Mouse (Mus musculus) kidney, embryonic 15.5 days (tissue): ENCODE data around the gene Serpina1b. TPM values are rescaled to one million over a fixed set of nuclear protein-coding genes. Genes with fewer than 3 reads are reported as not detected.
"Not testable (repeated sequence)": the region's sequence is repeated elsewhere in the genome, so short reads cannot be mapped to it uniquely, and the experiment has no call there.

ENCODE experiments used
- ATAC-seq: fragments of 200-750 bp; cut with Nextera tagmentation; replicated peaks from 2 replicates; pipeline ENCODE4 v1.8.0; 2017; ENCODE audit warnings: moderate TSS enrichment; ENCODE audit not compliant: low FRiP score
- H3K27ac ChIP-seq: fragments of 300-500 bp; sonication (generic); 2 replicates; pipeline ENCODE4 v1.5.1; 2015; ENCODE audit warnings: mild to moderate bottlenecking, inconsistent platforms
- H3K27me3 ChIP-seq: fragments of 300-500 bp; sonication (generic); 2 replicates; pipeline ENCODE4 v1.6.1; 2015; ENCODE audit warnings: inconsistent platforms
- H3K36me3 ChIP-seq: fragments of 300-500 bp; sonication (generic); 2 replicates; pipeline ENCODE4 v1.6.1; 2015; ENCODE audit warnings: inconsistent platforms
- H3K4me1 ChIP-seq: fragments of 300-500 bp; sonication (generic); 2 replicates; pipeline ENCODE4 v1.6.1; 2015; ENCODE audit warnings: inconsistent platforms
- H3K4me2 ChIP-seq: fragments of 300-500 bp; sonication (generic); 2 replicates; pipeline ENCODE4 v1.6.1; 2015; ENCODE audit warnings: moderate library complexity, mild to moderate bottlenecking, inconsistent platforms
- H3K4me3 ChIP-seq: fragments of 300-500 bp; sonication (generic); replicated peaks from 2 replicates; pipeline ENCODE4 v1.5.1; 2015; ENCODE audit warnings: mild to moderate bottlenecking, inconsistent platforms
- H3K9ac ChIP-seq: fragments of 300-500 bp; sonication (generic); 2 replicates; pipeline ENCODE4 v1.6.1; 2015; ENCODE audit warnings: mild to moderate bottlenecking, inconsistent platforms
- H3K9me3 ChIP-seq: fragments of 300-500 bp; sonication (generic); replicated peaks from 2 replicates; pipeline ENCODE4 v1.6.1; 2016; ENCODE audit warnings: inconsistent platforms
- WGBS: fragments of 180-500 bp; shearing (Covaris S2); methylation state at CpG from one replicate; pipeline ENCODE4 v1.1.7; 2015; ENCODE audit warnings: mixed read lengths; 5-methylcytosine and 5-hydroxymethylcytosine counted together
- polyA plus RNA-seq: library from polyadenylated mRNA; unstranded; fragments of >200 nt; fragmentation: Nextera tagmentation; extraction: Ambion mirVana; gene quantifications from 2 replicates; pipeline ENCODE4 v1.2.1, GENCODE M21; 2015

Serpina1b gene
- polyA plus RNA-seq, result 8.4 and 14.2 TPM in 2 replicates

GRCm38 (mm10) chr12:103830273-103830672 is at the start of gene Serpina1b:
Gene Serpina1b, minus strand, starts transcription at chr12:103830373.
- 90% methylated on average over 4 of the region's 4 CpGs for WGBS
- H3K27me3 ChIP-seq, H3K4me2 ChIP-seq, H3K27ac ChIP-seq, H3K9ac ChIP-seq, H3K9me3 ChIP-seq, ATAC-seq, H3K4me1 ChIP-seq, H3K36me3 ChIP-seq, H3K4me3 ChIP-seq: not testable (repeated sequence)

DNA sequence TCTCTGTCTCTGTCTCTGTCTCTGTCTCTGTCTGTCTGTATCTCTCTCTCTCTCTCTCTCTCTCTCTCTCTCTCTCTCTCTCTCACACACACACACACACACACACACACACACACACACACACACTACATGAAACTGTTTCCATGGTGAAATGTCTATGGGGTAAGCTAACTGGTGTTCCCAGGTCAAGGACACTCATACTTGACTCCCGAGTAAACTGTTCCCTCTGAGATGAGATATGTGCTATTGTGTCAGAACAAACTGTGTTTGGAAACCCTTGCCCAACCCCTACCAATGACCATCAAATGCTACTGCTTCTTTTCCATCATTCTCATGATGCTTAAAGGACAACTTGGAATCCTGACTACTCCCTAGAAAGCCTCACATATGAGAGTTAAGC is 36.7 kb upstream of the Serpina1b start:
- WGBS, result 63% methylated on average over 1 of the region's 1 CpGs
- H3K9ac ChIP-seq, ATAC-seq: not testable (repeated sequence)

DNA sequence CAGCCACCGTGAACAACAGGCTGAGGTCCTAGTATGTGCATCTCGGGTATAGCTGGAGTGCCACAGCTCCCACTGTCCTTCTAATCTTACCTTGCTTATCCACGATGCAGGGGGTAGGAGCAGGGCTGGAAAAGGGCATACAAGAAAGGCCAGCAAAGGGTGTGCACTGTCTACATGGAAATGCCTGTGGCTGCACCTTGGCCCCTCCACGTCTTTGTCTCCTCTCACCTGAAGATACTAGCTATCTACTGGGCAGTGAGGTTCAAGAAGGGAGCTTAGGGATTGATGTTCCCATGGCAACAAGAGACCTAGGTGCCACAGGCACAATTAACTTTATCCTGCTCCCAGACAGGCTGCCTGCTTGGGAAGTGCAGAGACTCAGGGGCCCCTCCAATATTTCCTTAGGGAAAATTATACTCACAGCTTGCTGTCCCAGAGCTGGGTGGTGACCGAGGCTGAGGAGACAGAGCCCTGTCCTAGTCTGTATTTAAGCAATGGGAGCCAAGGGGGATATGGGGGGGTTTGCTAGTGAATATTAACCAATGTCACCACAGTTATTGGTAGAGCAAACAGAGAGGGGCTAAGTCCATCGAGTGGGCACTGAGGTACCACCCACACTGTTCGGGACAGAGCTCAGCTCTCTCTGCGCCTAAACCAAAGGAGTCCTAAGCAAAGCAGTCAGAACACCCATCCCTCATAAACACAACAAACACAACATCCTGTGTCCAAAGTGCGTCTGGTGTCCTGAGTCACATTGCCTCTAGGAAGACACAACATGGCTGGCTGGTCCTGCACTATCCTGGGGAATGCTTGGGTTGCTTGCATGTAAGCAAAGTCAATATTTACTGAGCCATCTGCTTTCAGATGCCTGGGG is 33.2 kb upstream of the Serpina1b start, which contains the start of gene Serpina1a:
Gene Serpina1a (minus strand): TSS at position 462 of the 874 bp plus-strand sequence.
- not testable (repeated sequence) for H3K4me2 ChIP-seq, H3K36me3 ChIP-seq, H3K27ac ChIP-seq, H3K9ac ChIP-seq, ATAC-seq, H3K4me1 ChIP-seq, H3K27me3 ChIP-seq, H3K9me3 ChIP-seq, H3K4me3 ChIP-seq
- 81% methylated on average over 9 of the region's 9 CpGs for WGBS

More for the DNA sequence above, 36.7 kb upstream of the Serpina1b start:
- not testable (repeated sequence) for H3K27me3 ChIP-seq, H3K27ac ChIP-seq, H3K4me3 ChIP-seq, H3K4me1 ChIP-seq, H3K9me3 ChIP-seq, H3K4me2 ChIP-seq, H3K36me3 ChIP-seq

GRCm38 (mm10) chr12:103860976-103861375 is 30.8 kb upstream of the Serpina1b start:
- WGBS, result 73% methylated on average over 3 of the region's 3 CpGs
- Histone ChIP-seq H3K4me3 (no peak overlapping the region), H3K27ac (no peak overlapping the region), H3K27me3 (no peaks in the 10 kb centered on the region), H3K9ac (no peak overlapping the region), H3K9me3 (no peaks in the 10 kb centered on the region), H3K4me2 (no peak overlapping the region), H3K4me1 (no peaks in the 10 kb centered on the region), H3K36me3 (no peaks in the 10 kb centered on the region)
- ATAC-seq, result no peak

GRCm38 (mm10) chr12:103860571-103860970 is 30.4 kb upstream of the Serpina1b start:
- H3K9me3 ChIP-seq, H3K9ac ChIP-seq, H3K27ac ChIP-seq, H3K27me3 ChIP-seq, H3K4me3 ChIP-seq, ATAC-seq, H3K36me3 ChIP-seq, H3K4me2 ChIP-seq, H3K4me1 ChIP-seq: not testable (repeated sequence)
- WGBS, result 87% methylated on average over 3 of the region's 4 CpGs

DNA sequence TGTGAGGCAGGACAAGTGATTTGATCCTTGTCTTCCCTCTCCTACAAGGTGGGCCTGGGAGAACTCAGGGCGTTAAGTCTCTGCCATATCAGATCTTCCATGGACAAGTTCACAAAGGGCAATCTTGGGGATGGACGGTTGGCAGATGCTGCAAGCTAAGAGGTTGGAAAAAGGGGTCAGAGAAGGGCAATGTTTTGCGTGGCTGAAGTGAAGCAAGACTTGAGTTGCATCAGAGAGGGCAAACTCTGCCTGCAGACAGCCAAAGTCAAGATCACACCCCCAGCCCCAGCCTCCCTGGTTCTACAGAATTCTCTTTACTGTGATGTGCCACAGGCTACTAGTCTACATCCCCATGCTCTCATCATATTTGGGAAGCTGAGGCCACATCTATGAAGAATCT is 29.4 kb upstream of the Serpina1b start:
- 69% methylated on average over 3 of the region's 3 CpGs for WGBS
- H3K9ac ChIP-seq, H3K4me3 ChIP-seq, H3K9me3 ChIP-seq, H3K4me1 ChIP-seq, H3K36me3 ChIP-seq, H3K27me3 ChIP-seq, ATAC-seq, H3K27ac ChIP-seq, H3K4me2 ChIP-seq: not testable (repeated sequence)

DNA sequence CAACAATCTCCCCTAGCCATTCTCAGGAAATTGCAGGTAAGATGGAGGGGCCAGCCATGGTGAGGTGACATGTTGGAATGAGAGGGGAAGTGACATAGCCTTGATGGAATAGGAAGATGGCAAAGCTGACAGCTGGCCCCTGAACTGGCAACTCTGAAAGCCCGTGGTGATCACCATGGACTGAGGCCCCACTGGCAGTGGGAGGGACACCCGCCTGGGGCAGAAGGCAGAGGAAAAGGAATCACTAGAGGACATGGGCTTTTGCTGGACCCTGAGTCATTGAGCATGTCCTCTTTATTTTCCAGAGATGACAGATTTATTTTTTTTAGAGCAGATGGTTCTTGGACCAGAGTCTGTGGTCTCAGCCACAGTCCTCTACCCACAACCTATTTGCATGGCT is 22.9 kb upstream of the Serpina1b start:
- ATAC-seq, H3K27ac ChIP-seq, H3K4me3 ChIP-seq, H3K4me2 ChIP-seq, H3K27me3 ChIP-seq, H3K9ac ChIP-seq, H3K4me1 ChIP-seq, H3K36me3 ChIP-seq, H3K9me3 ChIP-seq: not testable (repeated sequence)
- 86% methylated on average over 2 of the region's 2 CpGs for WGBS

- H3K9me3 ChIP-seq, ATAC-seq, H3K4me1 ChIP-seq, H3K4me3 ChIP-seq, H3K36me3 ChIP-seq, H3K9ac ChIP-seq, H3K27me3 ChIP-seq, H3K4me2 ChIP-seq, H3K27ac ChIP-seq: not testable (repeated sequence)
- 71% methylated on average over 6 of the region's 6 CpGs for WGBS
These were observed 2.4 kb downstream of the Serpina1b start for GRCm38 (mm10) chr12:103827661-103828372.

DNA sequence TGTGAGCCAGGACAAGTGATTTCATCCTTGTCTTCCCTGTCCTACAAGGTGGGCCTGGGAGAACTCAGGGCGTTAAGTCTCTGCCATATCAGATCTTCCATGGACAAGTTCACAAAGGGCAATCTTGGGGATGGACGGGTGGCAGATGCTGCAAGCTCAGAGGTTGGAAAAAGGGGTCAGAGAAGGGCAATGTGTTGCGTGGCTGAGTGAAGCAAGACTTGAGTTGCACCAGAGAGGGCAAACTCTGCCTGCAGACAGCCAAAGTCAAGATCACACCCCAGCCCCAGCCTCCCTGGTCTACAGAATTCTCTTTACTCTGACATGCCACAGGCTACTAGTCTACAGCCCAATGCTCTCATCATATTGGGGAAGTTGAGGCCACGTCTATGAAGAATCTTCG is 6.3 kb downstream of the Serpina1b start:
- not testable (repeated sequence) for H3K4me3 ChIP-seq, H3K27ac ChIP-seq, H3K36me3 ChIP-seq, H3K9me3 ChIP-seq, H3K4me1 ChIP-seq, H3K9ac ChIP-seq, H3K27me3 ChIP-seq, H3K4me2 ChIP-seq, ATAC-seq
- WGBS, result 79% methylated on average over 5 of the region's 5 CpGs

GRCm38 (mm10) chr12:103773246-103773851 is 56.8 kb downstream of the Serpina1b start, which contains the start of gene Serpina1d:
Gene Serpina1d, minus strand, starts transcription at chr12:103773592.
- not testable (repeated sequence) for H3K4me2 ChIP-seq, H3K27ac ChIP-seq, H3K9ac ChIP-seq, ATAC-seq, H3K4me3 ChIP-seq, H3K4me1 ChIP-seq, H3K9me3 ChIP-seq, H3K27me3 ChIP-seq, H3K36me3 ChIP-seq
- WGBS, result 79% methylated on average over 6 of the region's 6 CpGs

DNA sequence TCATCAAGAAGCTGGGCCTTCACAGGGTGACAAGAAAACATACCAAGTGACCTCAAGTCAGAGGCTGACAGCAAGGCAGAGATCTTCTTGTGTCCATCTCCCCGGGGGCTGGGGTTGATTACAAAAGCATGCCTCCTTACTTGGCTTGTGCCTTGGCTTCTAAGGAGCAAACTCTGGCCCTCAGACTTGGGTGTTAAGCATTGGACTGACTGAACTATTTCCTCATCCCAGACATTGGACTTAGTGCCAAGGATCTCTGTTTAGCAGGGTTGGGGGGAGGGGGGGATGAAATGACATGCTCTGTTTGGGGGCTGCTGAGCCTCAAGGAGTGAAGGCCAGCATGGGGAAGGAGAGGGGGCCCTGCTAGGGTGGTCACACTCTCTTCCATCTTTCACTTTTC is 59.6 kb downstream of the Serpina1b start:
- H3K4me1 ChIP-seq, H3K4me3 ChIP-seq, H3K27ac ChIP-seq, H3K9me3 ChIP-seq, H3K27me3 ChIP-seq, H3K9ac ChIP-seq, H3K4me2 ChIP-seq, H3K36me3 ChIP-seq, ATAC-seq: not testable (repeated sequence)
- WGBS, result 63% methylated on average over 1 of the region's 1 CpGs

- H3K9me3 ChIP-seq, H3K4me3 ChIP-seq, H3K27me3 ChIP-seq, H3K27ac ChIP-seq, H3K4me2 ChIP-seq, H3K36me3 ChIP-seq, H3K9ac ChIP-seq, ATAC-seq, H3K4me1 ChIP-seq: not testable (repeated sequence)
- WGBS, result 87% methylated on average over 3 of the region's 3 CpGs
These were observed 67.1 kb downstream of the Serpina1b start for GRCm38 (mm10) chr12:103763083-103763482.
